Mouse (Mus musculus) liver, adult 2 months (tissue): ENCODE measurements around the gene Gm9044. TPM values are rescaled to one million over a fixed set of nuclear protein-coding genes. Genes with fewer than 3 reads are reported as not detected.
"Not testable (repeated sequence)": the region's sequence is repeated elsewhere in the genome, so short reads cannot be mapped to it uniquely, and the experiment has no call there.

Experiments
- DNase-seq: peaks from one replicate; pipeline ENCODE4 v3.0.0-alpha.2; 2011; ENCODE audit warnings: low read depth, low spot score; ENCODE audit errors: extremely low read depth
- H3K27ac ChIP-seq: fragments of 200-500 bp; replicated peaks from 2 replicates; pipeline ENCODE4 v1.5.1; 2012; ENCODE audit warnings: low read depth, mild to moderate bottlenecking, control low read depth, inconsistent platforms, low read length; ENCODE audit not compliant: insufficient read depth
- H3K27me3 ChIP-seq: fragments of 200-500 bp; 2 replicates; pipeline ENCODE4 v1.6.1; 2012; ENCODE audit warnings: mild to moderate bottlenecking, moderate library complexity, low read length, inconsistent platforms; ENCODE audit not compliant: control insufficient read depth, insufficient read depth
- H3K36me3 ChIP-seq: fragments of 200-500 bp; 2 replicates; pipeline ENCODE4 v1.6.1; 2012; ENCODE audit warnings: low read length, inconsistent platforms; ENCODE audit not compliant: control insufficient read depth, insufficient read depth
- H3K4me1 ChIP-seq: fragments of 200-500 bp; 2 replicates; pipeline ENCODE4 v1.6.1; 2011; ENCODE audit warnings: low read length; ENCODE audit not compliant: control insufficient read depth, insufficient read depth
- H3K4me3 ChIP-seq: fragments of 200-500 bp; 2 replicates; pipeline ENCODE4 v1.5.1; 2011; ENCODE audit warnings: low read depth, mild to moderate bottlenecking, control low read depth, low read length, moderate library complexity; ENCODE audit not compliant: insufficient read depth
- H3K79me2 ChIP-seq: fragments of 200-500 bp; 2 replicates; pipeline ENCODE4 v1.6.1; 2012; ENCODE audit warnings: inconsistent platforms, mild to moderate bottlenecking, low read length, moderate library complexity; ENCODE audit not compliant: control insufficient read depth, insufficient read depth
- H3K9ac ChIP-seq: fragments of 200-500 bp; 2 replicates; pipeline ENCODE4 v1.6.1; 2012; ENCODE audit warnings: low read depth, mild to moderate bottlenecking, control low read depth, inconsistent platforms, low read length
- CTCF ChIP-seq: fragments of 200-500 bp; IDR thresholded peaks from 2 replicates; pipeline ENCODE4 v1.5.1; 2011; ENCODE audit warnings: low read depth, low read length, control low read depth
- POLR2A ChIP-seq: fragments of 200-500 bp; IDR thresholded peaks from 2 replicates; pipeline ENCODE4 v1.6.1; 2011; ENCODE audit warnings: low read length, control low read depth; ENCODE audit not compliant: insufficient read depth; ENCODE audit errors: extremely low read depth
- WGBS: fragments of 180-500 bp; shearing (Covaris S2); methylation state at CpG from one replicate; pipeline ENCODE4 v1.1.7; 2018; 5-methylcytosine and 5-hydroxymethylcytosine counted together
- polyA plus RNA-seq: library from polyadenylated mRNA; depleted of rRNA; stranded (reverse); fragments of >200 nt; gene quantifications from 2 replicates; pipeline ENCODE4 v1.2.3, GENCODE M21; 2012; rRNA removed
- total RNA-seq: library from RNA; depleted of rRNA; stranded (reverse); fragments of >200 nt; gene quantifications from 2 replicates; pipeline ENCODE4 v1.2.3, GENCODE M21; 2014; rRNA removed

Gene Gm9044
- total and polyA plus RNA-seq, 2 experiments: not detected

DNA sequence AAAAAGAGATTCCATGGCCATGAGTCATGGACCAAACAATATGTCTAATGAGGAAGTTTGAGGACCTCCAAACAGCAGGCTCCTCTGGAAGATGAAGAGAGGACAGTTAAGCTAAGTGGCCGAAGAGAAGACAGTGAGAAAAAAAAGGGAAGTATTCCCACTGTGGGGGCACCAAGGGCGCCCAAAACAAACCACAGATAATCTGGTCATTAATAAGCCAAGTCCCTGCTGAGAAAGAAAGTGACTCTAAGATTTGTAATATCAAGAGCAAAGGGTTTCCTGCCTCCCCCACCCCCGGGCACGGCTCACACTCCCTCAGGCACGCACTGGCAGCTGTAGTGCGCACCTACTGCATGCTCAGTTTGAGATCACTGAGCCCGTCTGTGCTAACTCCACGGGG, 13.2 kb downstream of the Gm9044 start:
- DNase-seq: no peak
- no peak overlapping the region for H3K4me3 ChIP-seq
- no peaks in the 10 kb centered on the region for H3K27me3 ChIP-seq
- no peak for TF ChIP-seq POLR2A
- TF ChIP-seq CTCF: no peak
- no peak overlapping the region for H3K27ac ChIP-seq
- H3K79me2 ChIP-seq: no peaks in the 10 kb centered on the region
- H3K36me3 ChIP-seq: no peaks in the 10 kb centered on the region
- WGBS: 65% methylated on average over 8 of the region's 8 CpGs
- no peak overlapping the region for H3K9ac ChIP-seq
- no peaks in the 10 kb centered on the region for H3K4me1 ChIP-seq

- not testable (repeated sequence) for H3K9ac ChIP-seq, H3K4me1 ChIP-seq, H3K27me3 ChIP-seq, H3K36me3 ChIP-seq, H3K27ac ChIP-seq, H3K79me2 ChIP-seq, DNase-seq, H3K4me3 ChIP-seq
- 40% methylated on average over 2 of the region's 2 CpGs for WGBS
Observed at GRCm38 (mm10) chr10:118302133-118302532, 30.1 kb downstream of the Gm9044 start.

- H3K27me3 ChIP-seq: no peaks in the 10 kb centered on the region
- H3K79me2 ChIP-seq: no peaks in the 10 kb centered on the region
- no peak within 1 kb of the TSS for H3K27ac ChIP-seq
- DNase-seq: no peak
- H3K36me3 ChIP-seq: no peaks in the 10 kb centered on the region
- TF ChIP-seq POLR2A (no peak), CTCF (no peak)
- H3K4me1 ChIP-seq: no peaks in the 10 kb centered on the region
- WGBS: 89% methylated on average over 6 of the region's 6 CpGs
- no peak within 1 kb of the TSS for H3K4me3 ChIP-seq
- H3K9ac ChIP-seq: no peak within 1 kb of the TSS
Observed at GRCm38 (mm10) chr10:118294938-118295337, 37.3 kb downstream of the Gm9044 start, which contains the start of gene Iltifb. Gene Iltifb, minus strand, starts transcription at chr10:118295038.

GRCm38 (mm10) chr10:118283016-118283415, 49.2 kb downstream of the Gm9044 start:
- not testable (repeated sequence) for H3K36me3 ChIP-seq, H3K27ac ChIP-seq, H3K79me2 ChIP-seq, DNase-seq, H3K4me1 ChIP-seq, H3K4me3 ChIP-seq, H3K27me3 ChIP-seq, H3K9ac ChIP-seq
- 95% methylated on average over 2 of the region's 5 CpGs for WGBS

GRCm38 (mm10) chr10:118282565-118282964, 49.6 kb downstream of the Gm9044 start:
- not testable (repeated sequence) for H3K36me3 ChIP-seq, DNase-seq, H3K4me3 ChIP-seq, H3K79me2 ChIP-seq, H3K4me1 ChIP-seq, H3K27me3 ChIP-seq, H3K27ac ChIP-seq, H3K9ac ChIP-seq
- 79% methylated on average over 7 of the region's 7 CpGs for WGBS

Other genes starting within 250 kb of the Gm9044 start
- 0.94 and 1.1 TPM in 2 replicates for gene Mdm1, start 190.6 kb downstream of the Gm9044 start, total RNA-seq
- 0.35 and 0.49 TPM in 2 replicates for gene Mdm1, start 190.6 kb downstream of the Gm9044 start, polyA plus RNA-seq
- not detected in 2 replicates for gene Il22, start 127.5 kb downstream of the Gm9044 start, total RNA-seq
- not detected in 2 replicates for gene Il22, start 127.5 kb downstream of the Gm9044 start, polyA plus RNA-seq
- gene Gm32717, start 91.6 kb downstream of the Gm9044 start, total RNA-seq: not detected in 2 replicates
- not detected in 2 replicates for gene Gm32717, start 91.6 kb downstream of the Gm9044 start, polyA plus RNA-seq
- gene Gm32802, start 73.7 kb downstream of the Gm9044 start, total RNA-seq: not detected in 2 replicates
- not detected in 2 replicates for gene Gm32802, start 73.7 kb downstream of the Gm9044 start, polyA plus RNA-seq
- not detected in 2 replicates for gene Iltifb, start 37.4 kb downstream of the Gm9044 start, total RNA-seq
- gene Iltifb, start 37.4 kb downstream of the Gm9044 start, polyA plus RNA-seq: not detected in 2 replicates
- gene Gm9040, start 5.4 kb downstream of the Gm9044 start, total RNA-seq: not detected in 2 replicates
- gene Gm9040, start 5.4 kb downstream of the Gm9044 start, polyA plus RNA-seq: not detected in 2 replicates
- gene Gm9045, start 5.4 kb upstream of the Gm9044 start, total RNA-seq: not detected in 2 replicates
- not detected in 2 replicates for gene Gm9045, start 5.4 kb upstream of the Gm9044 start, polyA plus RNA-seq
- gene Gm9046, start 10.8 kb upstream of the Gm9044 start, total RNA-seq: not detected in 2 replicates
- not detected in 2 replicates for gene Gm9046, start 10.8 kb upstream of the Gm9044 start, polyA plus RNA-seq
- not detected in 2 replicates for gene Gm9048, start 16.3 kb upstream of the Gm9044 start, total RNA-seq
- not detected in 2 replicates for gene Gm9048, start 16.3 kb upstream of the Gm9044 start, polyA plus RNA-seq
- gene Gm9049, start 21.7 kb upstream of the Gm9044 start, total RNA-seq: not detected in 2 replicates
- gene Gm9049, start 21.7 kb upstream of the Gm9044 start, polyA plus RNA-seq: not detected in 2 replicates
- gene Ifng, start 108.6 kb upstream of the Gm9044 start, total RNA-seq: not detected in 2 replicates
- gene Ifng, start 108.6 kb upstream of the Gm9044 start, polyA plus RNA-seq: 0.07 and 0.10 TPM in 2 replicates